Mouse (Mus musculus) layer of hippocampus, adult 9-10 months (tissue): Measurements from ENCODE around the gene Tifab.
A peak's percentile ranks its signal among the peaks of the same experiment; 100 is the strongest.

ENCODE experiments used
- DNase-seq: peaks from one replicate; pipeline ENCODE4 v3.0.0; 2022; ENCODE audit warnings: low spot score

Tifab gene

DNA sequence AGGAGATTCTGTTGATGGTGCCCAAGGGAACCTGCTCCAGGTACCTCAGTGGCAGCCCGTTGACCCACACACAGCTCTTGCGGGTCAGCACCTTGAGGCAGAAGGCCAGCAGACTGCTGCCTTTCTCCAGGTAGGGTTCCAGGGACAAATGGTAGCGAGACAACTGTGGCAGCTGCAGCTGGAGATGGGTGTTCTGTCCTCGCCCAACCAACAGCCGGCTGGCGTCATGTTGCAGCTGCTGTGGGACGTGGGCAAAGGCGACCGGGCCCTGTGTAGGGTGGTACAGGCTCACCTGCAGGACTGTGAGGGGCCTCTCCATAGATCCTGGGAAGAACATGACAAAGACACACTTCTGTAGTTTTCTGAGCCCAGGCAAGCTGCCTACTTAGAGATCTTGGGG is 2.4 kb downstream of the Tifab start:
- no peak for DNase-seq

- no peak for DNase-seq
These were observed 2.8 kb downstream of the Tifab start for GRCm38 (mm10) chr13:56175848-56176247.

DNA sequence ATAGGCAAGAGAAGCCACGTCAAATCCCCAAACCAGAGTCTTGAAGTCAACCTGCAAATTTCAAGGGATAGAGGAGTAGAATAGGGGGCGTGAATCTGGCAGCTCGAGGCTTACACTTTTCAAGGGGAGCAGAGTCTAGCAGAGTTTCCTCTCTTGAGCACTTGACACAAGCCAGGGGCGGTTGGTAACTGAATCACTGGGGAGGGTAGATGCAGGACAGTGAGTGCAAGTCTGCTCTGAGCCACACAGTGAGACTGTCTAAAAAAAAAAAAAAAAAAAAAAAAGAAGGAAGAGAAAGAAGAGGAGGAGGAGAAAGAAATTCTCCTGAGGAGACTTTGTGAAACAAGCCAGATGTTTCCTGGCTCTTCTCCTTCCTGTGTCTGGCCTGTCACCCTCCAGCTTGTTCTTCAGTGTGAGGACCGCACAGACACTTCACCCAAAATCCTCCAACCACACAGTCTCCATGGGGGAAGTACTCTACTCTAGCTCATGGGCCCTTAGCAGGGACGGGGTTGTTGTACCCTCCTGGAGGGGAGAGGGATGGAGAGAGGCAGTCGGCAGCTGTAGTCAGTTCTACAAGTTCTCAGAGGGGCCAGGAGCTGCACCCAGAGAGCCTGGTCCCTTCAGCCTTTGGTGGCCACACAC is 5.7 kb downstream of the Tifab start:
- no peak for DNase-seq

GRCm38 (mm10) chr13:56172106-56172505 is 6.6 kb downstream of the Tifab start:
- no peak for DNase-seq

- no peak for DNase-seq
These were observed 10.3 kb downstream of the Tifab start for GRCm38 (mm10) chr13:56168403-56168781.

DNA sequence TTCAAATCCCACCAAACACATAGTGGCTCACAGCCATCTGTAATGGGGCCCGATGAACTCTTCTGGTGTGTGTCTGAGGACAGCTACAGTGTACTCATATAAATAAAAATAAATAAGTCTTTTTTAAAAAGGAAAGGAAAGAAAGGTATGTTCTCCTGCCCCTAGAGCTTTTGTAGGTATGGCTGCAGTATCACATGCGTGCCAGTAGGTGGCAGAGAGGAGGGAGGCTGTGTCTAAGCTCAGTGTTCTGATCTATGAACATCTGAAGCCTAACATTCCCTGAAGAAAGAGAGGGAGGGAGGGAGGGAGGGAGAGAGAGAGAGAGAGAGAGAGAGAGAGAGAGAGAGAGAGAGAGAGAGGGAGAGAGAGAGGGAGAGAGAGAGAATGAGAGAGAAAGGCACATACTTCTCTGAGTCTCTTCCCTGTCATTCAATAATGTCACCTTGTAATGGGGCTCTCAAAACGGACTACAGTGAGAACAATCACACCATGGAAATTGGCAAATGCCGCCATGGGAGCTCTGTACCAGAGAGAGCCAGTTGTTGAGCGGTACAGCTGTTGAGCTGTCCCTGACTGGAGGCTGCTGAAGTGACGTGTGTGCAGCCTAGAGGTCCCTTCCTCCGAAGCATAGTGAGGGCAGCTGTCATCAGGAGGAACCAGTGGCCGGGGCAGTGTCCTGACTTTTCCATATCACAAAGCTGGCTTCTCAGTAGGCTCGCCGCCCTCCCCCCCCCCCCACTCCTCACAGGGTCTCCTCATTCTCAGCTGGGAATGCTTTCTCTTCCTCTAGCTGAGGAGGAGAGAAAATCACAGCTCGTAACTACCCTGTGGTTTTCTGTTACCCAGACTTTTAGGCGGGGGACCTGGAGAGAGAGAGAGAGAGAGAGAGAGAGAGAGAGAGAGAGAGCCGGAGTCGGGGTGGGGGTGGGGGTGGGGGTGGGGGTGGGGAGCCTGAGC is 11.0 kb downstream of the Tifab start:
- DNase-seq = no peak

- DNase-seq = no peak
These were observed 13.1 kb downstream of the Tifab start for GRCm38 (mm10) chr13:56165561-56165960.

DNA sequence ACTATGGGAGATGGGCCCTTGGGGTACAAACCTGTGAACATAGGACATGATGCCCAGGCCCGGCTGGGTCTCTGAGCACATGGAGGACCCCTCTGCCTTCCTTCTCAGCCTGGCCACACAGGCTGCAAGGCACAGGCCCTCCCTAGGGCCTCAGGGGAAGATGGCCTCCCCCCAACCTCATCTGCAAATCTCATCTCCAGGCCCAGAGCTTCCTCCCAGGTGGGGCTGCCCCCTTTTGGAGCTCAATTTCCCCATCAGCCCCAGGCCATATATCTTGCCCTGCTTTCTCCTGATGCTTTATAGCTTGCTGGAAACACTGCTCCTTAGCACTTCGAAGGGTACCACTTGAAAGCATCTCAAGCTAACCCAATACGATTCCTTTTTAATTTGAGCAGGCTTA is 14.3 kb downstream of the Tifab start:
- DNase-seq = no peak

GRCm38 (mm10) chr13:56163751-56164150 is 14.9 kb downstream of the Tifab start:
- no peak for DNase-seq

DNA sequence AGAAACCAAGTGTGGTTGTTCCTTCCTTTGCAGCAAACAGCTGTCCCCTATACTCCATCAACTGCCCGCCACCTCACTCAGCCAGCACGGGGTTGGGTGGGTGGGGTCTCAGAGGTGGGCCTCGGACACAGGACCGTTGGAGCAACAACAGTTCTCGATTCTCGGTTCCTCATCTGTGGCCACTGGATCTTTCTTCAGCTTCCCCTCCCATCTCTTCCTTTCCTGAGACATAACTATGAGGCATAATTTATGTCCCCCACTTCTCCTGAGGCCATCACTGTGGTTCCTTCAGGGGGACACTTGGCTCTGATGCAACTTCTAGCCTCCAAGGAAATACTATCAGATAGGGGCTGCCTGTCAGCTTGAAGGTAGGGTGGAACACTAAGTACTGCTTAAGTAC is 15.8 kb downstream of the Tifab start:
- DNase-seq = no peak

DNA sequence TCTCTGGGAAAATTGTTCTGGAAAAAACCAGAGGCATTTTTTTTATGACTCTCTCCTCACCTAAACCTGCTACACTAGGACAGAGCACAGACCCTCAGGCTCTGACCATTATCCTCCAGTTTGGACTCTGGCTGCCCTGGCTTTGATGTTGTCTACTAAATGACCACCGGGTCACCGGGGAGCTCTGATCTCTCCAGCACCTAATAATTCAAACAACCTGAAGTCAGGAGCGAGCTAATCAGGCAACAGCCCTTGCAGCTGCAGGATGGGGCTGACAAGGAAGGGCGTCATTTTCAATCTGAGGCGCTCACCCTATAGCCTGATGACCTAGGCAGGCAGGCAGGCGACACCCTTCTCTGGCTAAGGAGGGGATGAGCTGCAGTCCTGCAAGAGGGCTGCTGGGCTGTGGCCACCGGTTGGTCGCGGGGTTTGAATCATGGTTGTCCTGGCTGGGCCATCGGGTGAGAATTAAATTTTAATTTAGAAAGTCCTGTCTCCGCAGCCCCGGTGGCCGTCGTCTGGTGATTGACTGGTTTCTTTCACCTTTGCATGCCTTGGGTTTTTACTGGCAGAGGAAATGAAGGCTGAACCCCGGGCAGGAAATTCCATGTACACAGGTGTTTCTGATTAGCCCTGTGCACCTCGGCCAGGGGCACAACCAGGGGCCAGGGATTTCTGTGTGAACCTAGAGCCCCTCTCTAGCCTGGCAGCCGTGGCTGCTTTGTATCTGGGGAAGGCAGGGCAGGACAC is 18.9 kb downstream of the Tifab start:
- no peak for DNase-seq

DNA sequence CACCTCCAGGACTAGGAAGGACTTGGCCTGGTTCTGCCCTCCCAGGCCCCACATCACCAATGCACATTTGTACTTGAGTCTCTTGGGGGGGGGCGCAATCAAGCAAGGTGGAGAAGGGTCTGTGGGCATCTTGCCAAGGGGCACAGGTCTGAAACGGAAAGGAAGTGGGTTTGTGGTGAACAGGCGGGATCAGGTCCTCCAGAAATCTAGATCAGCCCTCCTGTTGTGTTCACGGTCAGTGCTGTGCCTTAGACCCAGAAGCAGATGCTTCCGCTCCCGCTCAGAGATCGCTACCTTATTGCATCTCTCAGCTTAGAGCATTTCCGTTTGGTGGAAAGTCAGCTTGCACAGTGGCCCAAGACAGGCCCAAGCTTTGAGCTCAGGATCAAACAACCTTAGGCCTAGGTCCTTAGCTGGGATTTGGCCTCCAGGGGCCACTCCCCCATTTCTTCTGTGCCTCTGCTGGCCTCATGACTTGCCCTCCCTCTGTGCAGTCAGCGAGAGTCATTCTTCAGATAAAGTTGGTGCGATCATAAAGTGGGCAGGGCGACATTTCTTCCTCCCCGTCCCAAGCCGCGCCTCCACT is 19.6 kb downstream of the Tifab start:
- no peak for DNase-seq

DNA sequence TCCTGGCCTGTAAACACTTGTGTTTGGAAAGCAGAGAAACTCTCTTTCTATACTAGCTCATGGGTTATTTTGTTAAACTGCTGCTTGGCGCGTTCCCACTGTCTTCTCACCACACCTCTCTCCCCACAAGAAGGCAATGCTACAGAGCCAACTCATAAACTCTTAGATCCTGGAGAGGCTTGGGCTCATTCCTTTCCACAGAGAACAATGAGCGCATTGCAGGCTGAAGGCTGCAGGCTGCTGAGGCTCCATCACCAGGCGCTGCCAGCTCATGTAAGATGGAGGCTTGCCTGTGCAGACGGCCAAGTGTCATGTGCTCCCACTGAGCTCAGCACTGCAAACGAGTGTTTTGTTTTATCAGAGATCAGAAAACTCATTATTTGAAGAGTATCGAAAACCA is 23.0 kb downstream of the Tifab start:
- DNase-seq = no peak

DNA sequence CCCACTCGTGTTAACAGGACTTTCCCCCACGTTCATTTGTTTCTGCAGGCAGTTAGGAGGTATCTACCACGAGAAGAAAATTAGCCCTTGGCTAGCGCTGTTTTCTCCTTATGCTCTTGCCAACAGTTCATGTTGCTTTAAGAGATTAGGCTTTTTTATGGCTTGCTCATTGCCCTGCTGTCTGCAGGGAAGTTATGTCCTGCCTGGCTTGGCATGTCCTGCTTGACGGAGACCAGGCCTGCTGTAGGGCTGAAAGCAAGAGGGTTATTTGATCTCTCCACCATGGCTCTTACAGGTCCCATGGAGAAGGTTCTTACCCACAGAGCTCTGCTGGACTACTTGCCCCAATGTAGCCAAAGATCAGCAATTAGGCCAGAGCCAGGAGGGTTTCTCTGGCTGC is 23.6 kb downstream of the Tifab start:
- DNase-seq = no peak

DNA sequence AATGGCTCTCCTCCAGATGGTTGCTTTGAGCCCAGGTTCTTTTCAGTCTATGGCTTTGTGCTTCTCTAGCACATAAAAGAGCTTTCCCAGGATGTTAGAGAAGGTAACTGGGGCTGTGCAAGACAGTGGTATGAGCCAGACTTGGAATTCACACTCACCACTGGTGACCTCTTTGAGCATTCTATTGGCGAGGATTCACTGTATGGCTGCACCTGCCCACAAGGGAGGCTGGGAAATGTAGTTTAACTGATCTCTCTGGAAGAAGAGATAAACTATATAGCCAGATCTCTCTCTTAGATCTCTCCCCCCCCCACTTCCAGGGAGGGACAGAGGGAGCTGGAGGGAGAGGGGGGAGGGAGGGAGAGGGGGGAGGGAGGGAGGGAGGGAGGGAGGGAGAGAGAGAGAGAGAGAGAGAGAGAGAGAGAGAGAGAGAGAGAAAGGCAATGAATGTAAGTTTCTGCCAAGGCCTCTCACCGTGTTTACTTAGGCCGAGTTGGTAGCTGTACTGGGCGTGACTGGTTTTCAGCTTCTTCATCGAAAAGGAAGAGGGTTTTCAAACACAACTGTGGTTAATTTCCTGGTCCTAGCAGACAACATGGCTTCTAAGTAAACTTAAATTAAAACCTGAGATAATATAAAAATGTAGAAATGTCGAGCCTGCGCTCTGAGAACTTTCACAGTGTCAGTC is 25.8 kb downstream of the Tifab start:
- DNase-seq = no peak

- peak; percentile 52 for DNase-seq
These were observed 27.1 kb downstream of the Tifab start for GRCm38 (mm10) chr13:56151404-56152226.

- DNase-seq = no peak
These were observed 33.2 kb downstream of the Tifab start for GRCm38 (mm10) chr13:56145523-56145922.

- no peak for DNase-seq
These were observed 34.7 kb downstream of the Tifab start for GRCm38 (mm10) chr13:56144021-56144420.

- DNase-seq = no peak
These were observed 35.6 kb downstream of the Tifab start for GRCm38 (mm10) chr13:56143151-56143513.

- DNase-seq = no peak
These were observed 36.1 kb downstream of the Tifab start for GRCm38 (mm10) chr13:56142382-56143150.
